Mouse (Mus musculus) bone marrow, adult 2 months (tissue): ENCODE data around the gene Mindy3. TPM values are rescaled to one million over a fixed set of nuclear protein-coding genes. Genes with fewer than 3 reads are reported as not detected.

Source experiments
- H3K27ac ChIP-seq: fragments of 200-500 bp; 2 replicates; pipeline ENCODE4 v1.5.1; 2012; ENCODE audit warnings: low read depth, mild to moderate bottlenecking, control low read depth, inconsistent platforms, low read length; ENCODE audit not compliant: control insufficient read depth, poor library complexity, insufficient read depth
- H3K4me1 ChIP-seq: fragments of 200-500 bp; 2 replicates; pipeline ENCODE4 v1.6.1; 2011; ENCODE audit warnings: low read length; ENCODE audit not compliant: control insufficient read depth, insufficient read depth
- H3K4me3 ChIP-seq: fragments of 200-500 bp; replicated peaks from 2 replicates; pipeline ENCODE3; 2011; ENCODE audit warnings: mild to moderate bottlenecking, low read depth, low read length, control low read depth; ENCODE audit not compliant: control insufficient read depth
- CTCF ChIP-seq: fragments of 200-500 bp; IDR thresholded peaks from 2 replicates; pipeline ENCODE4 v1.5.1; 2011; ENCODE audit warnings: low read length, control low read depth; ENCODE audit not compliant: control insufficient read depth, insufficient read depth
- POLR2A ChIP-seq: fragments of 200-500 bp; IDR thresholded peaks from 2 replicates; pipeline ENCODE4 v1.6.1; 2011; ENCODE audit warnings: low read depth, mild to moderate bottlenecking, control low read depth, low read length, borderline replicate concordance; ENCODE audit not compliant: control insufficient read depth
- WGBS: fragments of 180-500 bp; shearing (Covaris S2); methylation state at CpG from one replicate; pipeline ENCODE4 v1.1.7; 2018; 5-methylcytosine and 5-hydroxymethylcytosine counted together
- polyA plus RNA-seq: library from polyadenylated mRNA; stranded (reverse); fragments of >200 nt; gene quantifications from 2 replicates; pipeline ENCODE4 v1.2.4, GENCODE M21; 2011; ENCODE audit warnings: low replicate concordance; ENCODE audit not compliant: missing spikeins, insufficient read depth, insufficient read length

Mindy3 gene
- polyA plus RNA-seq, 1 experiment = 21.1 TPM

DNA sequence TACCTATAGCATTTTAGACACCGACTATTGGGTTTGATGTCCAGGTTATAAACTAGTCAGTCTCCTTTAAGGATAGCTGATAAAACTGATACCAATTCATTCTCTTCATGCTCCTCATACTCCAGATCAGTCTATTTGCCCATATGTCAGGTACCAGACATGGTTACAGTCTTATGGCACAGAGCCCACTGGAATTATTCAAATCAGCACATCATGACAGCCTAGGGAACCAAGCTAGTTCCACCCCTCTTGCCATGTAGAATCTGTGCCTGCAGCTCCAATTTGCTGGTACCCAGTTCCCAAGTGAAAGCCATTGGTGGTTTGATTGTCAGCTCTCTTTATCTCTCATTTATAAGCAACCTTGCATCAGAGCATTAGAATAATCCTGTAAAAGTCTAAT lies 34.9 kb downstream of the Mindy3 start:
- H3K4me1 ChIP-seq = peaks cover 1% of the 10 kb centered on the region
- 86% methylated on average over 1 of the region's 1 CpGs for WGBS
- TF ChIP-seq POLR2A = no peak
- no peak for TF ChIP-seq CTCF
- no peak overlapping the region for H3K27ac ChIP-seq
- no peak overlapping the region for H3K4me3 ChIP-seq

DNA sequence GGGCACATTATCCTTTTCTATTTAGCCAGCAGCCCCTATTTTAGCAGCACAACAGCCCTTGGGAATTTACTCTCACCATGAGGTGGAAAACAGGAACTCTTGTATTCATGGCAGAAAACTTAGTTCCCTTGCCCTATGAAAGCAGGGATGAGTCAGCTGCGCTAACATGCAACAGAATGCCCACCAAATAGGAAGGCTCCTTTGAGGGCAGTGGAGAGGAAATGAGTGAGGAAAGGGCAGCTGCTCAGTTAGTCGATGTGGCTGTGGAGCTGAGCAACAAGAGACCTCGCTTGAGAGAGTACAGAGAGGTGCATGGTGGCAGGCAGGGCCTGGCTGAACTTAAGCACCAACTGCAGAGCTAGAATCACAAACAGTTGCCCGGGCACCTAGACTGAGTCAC lies 36.6 kb downstream of the Mindy3 start:
- no peak overlapping the region for H3K4me3 ChIP-seq
- WGBS = 38% methylated on average over 4 of the region's 4 CpGs
- H3K27ac ChIP-seq = no peak overlapping the region
- TF ChIP-seq POLR2A (no peak), CTCF (no peak)
- no peaks in the 10 kb centered on the region; the same call in 1 of the 2 replicates for H3K4me1 ChIP-seq

DNA sequence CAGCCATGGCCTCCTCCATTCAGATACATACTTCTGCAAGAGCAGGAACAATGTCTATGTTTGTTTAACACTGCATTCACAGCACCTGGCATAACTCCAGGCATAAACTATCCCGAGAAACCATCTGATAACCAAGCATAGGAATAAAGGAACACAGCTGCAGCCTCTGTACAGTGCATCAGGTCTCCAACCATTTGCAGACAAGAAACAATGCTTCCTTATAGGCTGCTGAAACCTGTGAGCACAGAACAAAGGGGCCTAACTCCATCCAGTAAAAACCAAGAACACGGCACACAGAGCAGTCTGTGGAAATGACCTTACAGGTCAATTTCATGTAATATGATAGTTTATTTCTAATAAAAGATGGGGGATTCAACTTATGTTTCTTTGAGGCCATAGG lies 39.0 kb downstream of the Mindy3 start:
- Histone ChIP-seq H3K4me3 (no peak overlapping the region), H3K4me1 (no peaks in the 10 kb centered on the region; the same call in 1 of the 2 replicates), H3K27ac (no peak overlapping the region)
- no peak for TF ChIP-seq POLR2A
- TF ChIP-seq CTCF = no peak
- WGBS = 78% methylated on average over 2 of the region's 2 CpGs

DNA sequence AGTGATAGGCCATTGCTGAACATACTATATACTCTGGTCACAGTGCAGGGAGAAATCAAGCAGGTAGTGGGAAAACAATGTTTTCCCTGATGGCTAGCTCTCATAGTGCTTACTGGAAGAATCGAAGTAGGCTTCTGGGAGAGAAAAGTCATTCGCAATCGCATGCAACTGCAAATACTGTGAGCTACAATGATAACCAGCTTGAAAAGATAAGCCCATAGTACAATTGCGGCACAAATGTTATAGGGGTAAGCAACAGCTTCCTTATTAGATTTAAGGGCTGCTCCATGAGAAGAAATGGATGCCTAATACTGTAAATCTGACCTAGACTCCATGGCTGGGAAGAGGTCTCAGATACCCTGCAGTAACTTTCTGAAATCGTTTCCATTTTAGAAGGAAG lies 40.7 kb downstream of the Mindy3 start:
- Histone ChIP-seq H3K27ac (no peak overlapping the region), H3K4me3 (no peak overlapping the region), H3K4me1 (no peaks in the 10 kb centered on the region; the same call in 1 of the 2 replicates)
- no peak for TF ChIP-seq CTCF
- TF ChIP-seq POLR2A = no peak
- WGBS = 79% methylated on average over 5 of the region's 5 CpGs

DNA sequence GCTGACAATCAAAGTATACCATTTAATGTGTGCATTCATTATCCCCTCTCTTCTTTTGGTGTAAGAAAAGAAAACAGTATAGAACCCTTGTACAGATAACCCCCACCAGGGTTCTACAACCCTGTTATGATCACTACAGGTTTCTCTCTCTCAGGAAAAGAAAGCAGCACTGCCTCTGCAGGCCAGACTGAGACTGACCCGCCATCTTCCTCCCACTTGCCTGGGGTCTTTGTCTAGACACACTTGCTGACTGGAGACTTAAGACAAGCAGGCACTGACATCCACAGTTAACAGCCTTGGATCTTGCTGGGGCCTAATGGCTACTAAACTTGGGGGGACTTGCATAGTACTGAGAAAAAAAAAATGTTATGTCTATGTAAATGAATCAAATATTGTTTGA lies 42.2 kb downstream of the Mindy3 start:
- H3K4me1 ChIP-seq = no peaks in the 10 kb centered on the region

DNA sequence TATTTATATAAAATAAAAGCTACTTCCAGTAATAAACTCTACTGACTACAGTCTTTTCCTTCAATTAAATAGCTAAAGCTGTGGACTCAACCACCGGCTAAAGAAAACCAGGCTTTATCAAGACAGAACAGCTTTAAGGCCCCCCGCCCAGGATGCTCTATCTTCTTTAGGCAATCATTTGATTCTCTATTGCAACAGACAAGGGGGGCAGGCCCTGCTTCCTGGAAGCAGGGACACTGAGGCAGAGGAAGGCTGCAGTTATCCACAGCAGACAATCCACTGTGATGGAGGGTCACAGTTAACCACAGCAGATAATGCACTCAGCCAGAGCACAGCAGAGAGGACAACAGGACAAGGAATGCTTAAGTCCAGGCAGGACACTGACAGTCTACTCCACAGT lies 46.4 kb downstream of the Mindy3 start:
- Histone ChIP-seq H3K27ac (no peak overlapping the region), H3K4me1 (peaks cover 1% of the 10 kb centered on the region; the same call in 1 of the 2 replicates), H3K4me3 (no peak overlapping the region)
- 63% methylated on average over 2 of the region's 2 CpGs for WGBS
- TF ChIP-seq CTCF (no peak), POLR2A (no peak)

More for the DNA sequence above, 42.2 kb downstream of the Mindy3 start:
- Histone ChIP-seq H3K4me3 (no peak overlapping the region), H3K27ac (no peak overlapping the region)
- WGBS = 79% methylated on average over 1 of the region's 1 CpGs
- TF ChIP-seq CTCF (no peak), POLR2A (no peak)

DNA sequence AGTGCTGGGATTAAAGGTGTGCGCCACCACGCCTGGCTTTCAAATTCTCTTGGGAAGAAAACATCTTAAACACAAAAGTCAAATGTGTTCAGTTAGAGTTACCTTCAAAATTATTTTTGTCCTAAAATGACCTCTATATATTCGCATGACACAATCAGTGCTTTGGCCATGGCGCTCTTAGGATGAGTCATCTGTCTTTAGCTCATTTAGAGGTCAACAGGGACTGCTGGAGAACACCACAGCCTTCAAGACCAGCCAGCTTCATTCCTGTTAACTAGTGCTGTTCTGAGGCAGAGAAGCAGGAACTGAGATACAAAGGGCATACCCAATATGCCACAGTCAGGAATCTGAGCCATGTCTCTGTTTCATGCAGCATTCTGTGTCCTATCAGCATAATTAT lies 47.9 kb downstream of the Mindy3 start:
- TF ChIP-seq POLR2A (no peak), CTCF (no peak)
- no peak overlapping the region for H3K4me3 ChIP-seq
- no peak overlapping the region for H3K27ac ChIP-seq
- 96% methylated on average over 4 of the region's 4 CpGs for WGBS
- peaks cover 1% of the 10 kb centered on the region; the same call in 1 of the 2 replicates for H3K4me1 ChIP-seq

DNA sequence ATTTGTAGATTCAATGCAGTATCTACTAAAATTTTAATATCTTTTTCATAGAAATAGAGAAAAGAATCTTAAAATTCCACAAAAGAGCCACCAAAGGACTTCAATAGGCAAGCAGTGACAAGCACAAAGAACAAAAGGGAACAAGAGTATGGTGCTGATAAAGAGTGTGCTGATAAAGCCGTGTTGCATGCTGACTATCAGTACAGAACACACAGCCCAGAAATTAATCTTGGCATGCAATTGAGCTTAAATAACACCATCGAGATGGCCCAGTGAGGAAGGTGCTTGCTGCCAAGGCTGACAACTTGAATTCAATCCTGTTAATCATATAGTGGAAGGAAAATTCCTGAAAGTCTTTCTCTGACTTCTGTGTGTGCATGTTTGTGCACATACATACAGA lies 50.8 kb downstream of the Mindy3 start:
- no peak for TF ChIP-seq POLR2A
- Histone ChIP-seq H3K4me1 (peaks cover 1% of the 10 kb centered on the region; the same call in 1 of the 2 replicates), H3K27ac (no peak overlapping the region), H3K4me3 (no peak overlapping the region)
- 48% methylated on average over 2 of the region's 2 CpGs for WGBS

DNA sequence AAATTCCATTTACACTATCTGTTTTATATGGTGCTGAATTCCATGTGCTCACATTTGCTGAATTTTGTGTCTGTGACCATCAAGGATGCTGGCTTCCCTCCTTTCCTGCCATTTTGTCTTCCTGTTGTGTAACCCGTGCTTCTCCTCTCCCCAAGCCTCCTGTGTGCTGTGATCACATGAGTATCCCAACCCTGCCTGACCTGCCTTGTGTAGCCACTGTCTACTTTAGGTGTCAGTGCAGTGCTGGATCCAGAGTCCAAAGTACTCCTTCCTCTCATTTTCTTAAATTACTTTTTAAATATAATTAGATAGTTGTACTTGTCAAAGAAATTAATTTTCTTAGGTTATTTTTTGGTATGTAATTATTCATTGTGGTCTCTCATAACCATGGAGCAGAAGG lies 51.3 kb downstream of the Mindy3 start:
- 68% methylated on average over 1 of the region's 1 CpGs for WGBS
- TF ChIP-seq POLR2A (no peak), CTCF (no peak)
- H3K27ac ChIP-seq = no peak overlapping the region
- peaks cover 1% of the 10 kb centered on the region; the same call in 1 of the 2 replicates for H3K4me1 ChIP-seq
- H3K4me3 ChIP-seq = no peak overlapping the region
